Mouse (Mus musculus) CD4-positive, CD25-positive, alpha-beta regulatory T cell, adult 4 months (primary cell): ENCODE results near the gene Tcf7l1. TPM values are rescaled to one million over a fixed set of nuclear protein-coding genes. Genes with fewer than 3 reads are reported as not detected.

Experiments used
- ATAC-seq: one replicate; pipeline ENCODE4 v1.8.0; 2017
- polyA plus RNA-seq, 2 experiments: library from polyadenylated mRNA; unstranded; fragments of 100-300 nt; shearing (Covaris generic); gene quantifications; one replicate each; pipeline ENCODE4 v1.2.1; 2017

Tcf7l1 gene
- polyA plus RNA-seq, 2 experiments from 2014 or later, result 2.0 to 2.3 TPM

DNA sequence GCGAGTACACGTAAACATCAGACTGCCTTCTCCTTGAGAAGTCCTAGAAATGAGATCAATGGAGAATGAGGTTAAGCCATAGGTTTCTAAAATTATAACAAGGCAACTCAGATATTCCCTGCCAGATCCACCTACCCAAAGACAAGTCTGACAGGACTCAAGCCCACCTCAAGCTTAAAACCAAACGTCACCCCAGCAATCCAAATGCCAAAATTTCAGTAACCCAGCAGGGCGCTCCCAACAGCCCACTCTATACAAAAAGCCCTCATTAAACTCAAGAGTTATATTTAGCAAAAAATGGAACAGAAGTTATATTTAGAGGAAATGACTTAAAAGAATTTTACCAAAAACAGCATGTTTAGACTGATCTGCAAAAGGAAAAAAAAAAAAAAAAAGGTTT, 5.3 kb downstream of the Tcf7l1 start:
- no peak for ATAC-seq

GRCm38 (mm10) chr6:72778779-72779776, 10.0 kb downstream of the Tcf7l1 start:
- ATAC-seq, result no peak

DNA sequence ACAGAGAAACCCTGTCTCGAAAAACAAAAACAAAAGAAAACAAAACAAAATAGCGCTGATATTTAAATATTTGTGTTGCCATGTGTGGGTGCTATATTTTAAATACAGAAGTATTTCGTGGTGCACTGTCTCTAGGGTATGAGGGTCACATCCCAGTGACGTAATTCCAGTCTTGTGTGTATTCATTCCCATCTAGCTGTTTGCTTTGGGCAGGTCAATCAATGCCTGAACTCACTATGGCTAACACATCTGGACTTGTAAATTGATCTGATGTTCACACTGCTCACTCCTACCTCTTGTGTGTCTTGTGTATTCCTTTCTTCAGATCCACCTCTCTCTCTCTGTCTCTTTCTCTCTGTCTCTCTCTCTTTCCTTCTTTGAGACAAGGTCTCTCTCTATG, 11.8 kb downstream of the Tcf7l1 start:
- ATAC-seq, result no peak

DNA sequence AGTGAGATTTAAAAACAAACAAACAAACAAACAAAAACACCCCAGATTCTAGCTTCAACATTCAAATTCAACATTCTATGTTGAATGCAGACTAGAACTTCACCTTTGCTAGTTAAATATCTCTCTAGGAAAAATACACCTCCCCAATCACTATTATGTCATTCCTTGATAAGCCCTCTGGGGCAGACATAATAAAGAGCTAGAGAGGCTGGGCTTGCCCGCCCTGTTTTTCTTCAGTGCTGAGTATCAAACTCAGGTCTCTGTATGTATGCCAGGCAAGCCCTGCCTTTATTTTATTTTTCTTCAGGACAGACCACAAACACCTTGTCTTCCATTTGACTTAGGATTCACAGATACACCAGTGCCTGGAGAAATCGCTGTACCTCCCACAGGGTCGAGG, 14.8 kb downstream of the Tcf7l1 start:
- no peak for ATAC-seq

- ATAC-seq, result no peak
Measured at GRCm38 (mm10) chr6:72769915-72770776, 18.9 kb downstream of the Tcf7l1 start.

- ATAC-seq, result no peak
Measured at GRCm38 (mm10) chr6:72769343-72769742, 19.7 kb downstream of the Tcf7l1 start.

DNA sequence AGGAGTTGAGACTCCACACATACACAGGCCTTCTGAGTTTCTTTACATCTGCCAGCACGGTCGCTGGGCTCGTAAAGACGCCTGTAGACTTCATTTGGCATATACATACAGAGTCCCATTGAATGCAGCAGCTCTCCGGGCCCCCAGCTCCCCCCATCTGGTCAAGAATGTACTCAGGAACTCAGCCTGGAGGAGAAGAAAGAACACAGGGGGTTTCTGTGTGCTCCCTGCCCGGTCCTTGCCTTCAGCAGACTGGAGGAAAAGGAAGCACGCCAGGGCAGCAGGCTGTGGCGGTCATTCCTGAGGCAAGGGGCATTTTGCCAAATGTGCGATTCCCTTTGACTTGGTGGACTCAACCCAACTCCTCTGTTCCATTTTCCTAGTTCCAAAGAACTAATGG, 20.2 kb downstream of the Tcf7l1 start:
- no peak for ATAC-seq

- no peak for ATAC-seq
Measured at GRCm38 (mm10) chr6:72768097-72768496, 21.0 kb downstream of the Tcf7l1 start.

DNA sequence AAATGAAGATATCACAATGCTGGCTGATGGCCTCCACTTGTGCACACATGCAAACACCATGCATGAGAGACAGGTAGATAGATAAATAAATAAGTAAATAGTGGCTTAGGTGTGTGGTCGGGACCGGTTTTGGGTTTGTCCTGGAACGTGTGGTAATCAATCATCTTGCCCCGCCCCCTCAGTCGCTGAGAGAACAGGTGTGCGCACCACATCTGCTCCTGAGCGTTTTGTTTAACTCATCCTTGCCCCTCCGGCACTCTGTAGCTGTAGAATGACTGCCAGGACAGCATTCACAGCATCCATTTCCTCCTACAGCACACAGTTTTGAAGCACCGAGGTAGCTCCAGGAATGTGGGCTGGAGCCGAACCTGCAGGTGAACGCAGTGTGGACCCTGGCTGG, 25.4 kb downstream of the Tcf7l1 start:
- ATAC-seq, result no peak

GRCm38 (mm10) chr6:72761645-72762044, 27.4 kb downstream of the Tcf7l1 start:
- ATAC-seq, result no peak

- no peak for ATAC-seq
Measured at GRCm38 (mm10) chr6:72758239-72759017, 30.6 kb downstream of the Tcf7l1 start.

DNA sequence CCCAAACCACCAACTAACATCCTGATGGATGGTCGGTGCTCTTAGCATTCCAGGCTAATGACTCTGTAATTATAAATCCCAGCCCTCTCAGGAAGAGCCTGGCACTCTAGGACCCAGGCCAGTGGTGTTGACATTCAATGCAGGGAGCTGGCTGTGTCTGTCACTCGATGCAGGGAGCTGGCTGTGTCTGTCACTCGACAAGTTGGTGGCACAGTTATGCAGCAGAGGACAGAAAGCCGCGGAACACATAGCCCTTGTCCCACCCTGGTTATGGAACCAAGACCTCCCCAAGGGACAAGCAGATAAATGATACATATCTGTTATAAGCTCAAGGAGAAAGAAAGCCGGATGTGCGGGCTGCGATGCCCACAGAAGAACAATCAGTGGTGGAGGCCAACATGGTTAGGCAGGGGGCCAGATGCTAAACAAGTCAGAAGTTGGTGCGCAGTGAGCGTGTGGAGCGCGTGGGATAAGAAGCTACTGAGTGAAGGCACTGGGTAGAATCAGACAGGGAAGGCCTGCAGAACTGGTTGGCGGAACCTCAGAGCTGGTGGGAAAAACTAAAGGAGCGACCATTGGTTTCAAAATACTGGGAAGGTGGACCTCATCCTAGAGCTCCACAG, 33.7 kb downstream of the Tcf7l1 start:
- ATAC-seq, result no peak

GRCm38 (mm10) chr6:72754215-72754614, 34.8 kb downstream of the Tcf7l1 start:
- no peak for ATAC-seq

DNA sequence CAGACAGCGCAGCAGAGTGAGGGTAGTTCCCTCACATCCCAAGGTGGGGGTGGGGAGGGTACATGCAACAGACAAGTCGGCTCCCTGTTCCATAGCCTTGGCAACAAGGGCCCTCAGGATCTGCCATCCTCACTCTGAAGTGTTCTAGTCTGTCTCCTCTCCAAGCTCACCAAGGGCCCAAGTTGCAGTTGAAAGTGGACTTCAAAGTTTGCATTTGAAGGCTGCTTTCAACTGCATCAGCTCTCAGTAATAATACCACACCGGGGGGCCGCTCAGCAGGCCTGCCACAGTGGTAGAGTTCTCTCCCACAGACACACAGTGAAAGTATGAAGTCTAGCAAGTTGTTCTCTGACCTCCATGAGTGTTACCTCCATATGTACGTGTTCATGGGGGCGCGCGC, 35.3 kb downstream of the Tcf7l1 start:
- ATAC-seq, result no peak

DNA sequence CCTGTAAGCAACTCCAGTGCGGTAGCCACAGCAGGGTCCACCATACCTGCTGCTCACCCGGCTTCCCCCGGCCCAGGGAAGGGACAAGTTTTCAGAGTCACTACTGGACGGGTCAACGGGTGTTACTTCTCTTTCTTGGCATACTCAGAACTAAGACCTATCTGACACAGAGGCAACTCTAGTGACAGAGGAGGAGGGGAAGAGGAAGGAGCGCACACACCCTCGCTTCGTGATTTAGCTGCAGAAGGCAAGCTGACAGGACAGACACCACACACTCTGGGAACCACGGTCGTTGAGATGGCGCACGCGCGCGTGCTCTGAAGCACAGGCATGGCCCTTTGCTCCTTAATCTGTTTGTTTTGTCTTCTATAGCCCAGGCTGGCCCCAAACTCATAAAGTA, 36.2 kb downstream of the Tcf7l1 start:
- no peak for ATAC-seq

DNA sequence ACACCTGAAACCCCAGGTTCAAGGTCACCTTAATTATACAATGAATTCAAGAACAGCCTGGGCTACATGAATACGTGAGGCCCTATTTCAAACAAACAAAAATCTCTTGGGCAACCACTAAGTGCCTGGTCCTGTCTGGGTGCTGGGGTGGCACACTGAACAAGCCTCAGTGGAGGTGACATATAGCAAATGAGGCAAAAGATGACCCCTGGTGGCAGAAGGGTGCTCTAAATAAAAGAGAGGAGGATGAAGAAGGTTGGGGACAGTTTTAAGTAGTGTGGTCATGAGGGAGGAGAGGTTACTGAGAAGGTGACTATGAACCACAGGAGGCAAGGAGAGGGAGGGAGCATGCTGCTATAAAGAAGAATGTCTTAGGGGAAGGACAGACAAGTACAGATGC, 37.8 kb downstream of the Tcf7l1 start:
- ATAC-seq, result no peak

DNA sequence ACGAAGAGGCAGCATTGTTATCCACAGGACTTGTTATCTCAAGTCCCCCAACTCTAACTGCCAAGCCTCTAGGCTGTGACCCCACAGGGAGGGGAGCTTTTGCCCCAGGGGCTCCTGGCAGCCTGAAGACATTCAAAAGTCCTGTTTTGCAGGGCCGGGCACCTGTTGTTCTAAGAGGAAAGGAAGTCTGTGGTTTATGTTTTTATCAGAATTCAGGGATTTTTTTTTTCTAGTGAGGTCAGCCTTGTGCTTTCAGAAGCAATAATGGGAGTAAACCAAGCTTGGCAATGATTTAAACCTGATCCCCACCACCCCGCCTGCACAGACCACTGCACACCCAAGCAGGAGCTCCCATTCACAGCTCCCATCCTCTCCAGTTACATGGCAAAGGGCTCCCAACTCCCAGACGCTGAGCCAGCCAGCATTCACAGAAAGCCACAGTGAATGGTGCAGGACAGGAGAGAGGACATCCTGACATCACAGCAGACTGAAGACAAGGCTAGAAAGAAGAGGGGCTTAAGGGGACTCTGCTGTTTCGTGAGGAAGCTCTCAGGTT, 40.1 kb downstream of the Tcf7l1 start:
- no peak for ATAC-seq

- no peak for ATAC-seq
Measured at GRCm38 (mm10) chr6:72748421-72748820, 40.6 kb downstream of the Tcf7l1 start.

DNA sequence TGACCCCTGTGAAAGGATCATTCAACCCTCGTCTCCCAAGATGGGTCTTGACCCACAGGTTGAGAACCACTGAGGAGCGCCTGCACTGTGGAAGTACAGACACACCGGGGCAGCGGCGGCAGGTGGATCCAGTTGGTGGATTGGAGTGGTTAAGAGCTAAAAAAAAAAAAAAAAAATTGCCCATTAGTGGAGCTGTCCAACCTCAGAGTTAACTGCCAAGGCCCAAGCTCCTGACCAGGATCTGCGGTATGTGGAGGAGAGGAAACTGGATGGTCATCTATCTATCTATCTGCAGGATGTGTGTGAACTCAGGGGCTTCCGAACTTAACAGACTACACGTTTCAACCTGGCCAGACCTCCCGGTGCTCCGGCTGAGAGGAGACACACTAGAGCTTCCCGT, 41.2 kb downstream of the Tcf7l1 start:
- no peak for ATAC-seq

DNA sequence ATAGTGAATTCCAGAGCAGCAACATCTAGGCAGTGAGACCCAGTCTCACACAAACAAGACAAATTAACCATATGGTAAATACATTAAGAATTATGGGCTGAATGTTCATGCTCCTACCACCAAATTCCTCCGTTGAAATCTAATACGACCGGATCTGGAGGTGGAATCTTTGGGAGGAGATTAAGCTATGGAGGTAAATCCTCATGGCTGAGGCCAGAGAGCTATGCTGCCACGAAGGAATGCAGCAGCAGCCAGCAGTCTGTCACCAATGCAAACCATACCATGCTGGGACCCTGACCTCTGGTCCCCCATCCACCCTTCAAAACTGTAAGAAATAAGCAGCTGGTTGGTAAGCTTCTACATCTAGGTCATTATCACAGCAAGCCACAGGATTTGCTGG, 41.9 kb downstream of the Tcf7l1 start:
- no peak for ATAC-seq

GRCm38 (mm10) chr6:72745781-72746180, 43.3 kb downstream of the Tcf7l1 start:
- peak; percentile 56 for ATAC-seq
